Mouse (Mus musculus): ENCODE measurements around the gene Dlg5. TPM values are rescaled to one million over a fixed set of nuclear protein-coding genes. Genes with fewer than 3 reads are reported as not detected.

The Dlg5 gene
- polyA plus RNA-seq, 1 experiment, result 8.7 TPM

DNA sequence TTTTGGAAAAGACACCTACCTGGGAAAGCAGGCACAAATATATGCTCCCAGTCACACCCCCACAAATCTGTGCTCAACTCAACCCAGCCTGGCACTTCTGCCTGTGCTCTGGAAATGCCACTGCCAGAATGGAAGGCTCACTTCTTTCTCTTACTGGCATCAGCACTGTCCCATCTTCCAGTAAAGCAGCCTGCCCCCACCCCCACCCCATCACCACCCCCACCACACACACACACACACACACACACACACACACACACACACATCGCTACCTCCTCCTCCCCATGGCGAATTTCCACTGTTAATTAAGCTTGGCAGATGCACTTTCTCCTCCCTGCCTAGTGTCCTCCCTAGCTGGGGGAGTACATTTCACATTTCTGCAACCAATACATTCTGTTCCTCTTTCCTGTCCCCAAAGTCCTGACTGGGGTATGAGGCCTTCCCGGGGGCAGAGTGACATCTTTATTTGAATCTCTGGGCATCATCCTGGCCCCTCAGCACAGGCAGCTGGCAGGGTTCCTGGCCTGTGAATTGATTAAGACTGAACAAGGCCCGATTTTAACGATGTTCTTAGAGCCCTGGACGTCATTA, 40.3 kb downstream of the Dlg5 start:
- Histone ChIP-seq H3K27me3 (ENCODE audit: control insufficient read depth, insufficient read depth, low read length) (no peaks in the 10 kb centered on the region), H3K36me3 (ENCODE audit: control insufficient read depth, insufficient read depth, low read length) (no peaks in the 10 kb centered on the region), H3K27ac (ENCODE audit: control insufficient read depth, insufficient read depth, low read length) (no peak overlapping the region), H3K4me1 (replicated peaks; ENCODE audit: control insufficient read depth, insufficient read depth, low read length) (no peaks in the 10 kb centered on the region), H3K4me3 (ENCODE audit: control insufficient read depth, insufficient read depth, low read length) (no peak overlapping the region)
- TF ChIP-seq POLR2A (IDR thresholded peaks at IDR 0.05; ENCODE audit: control insufficient read depth, extremely low read depth, insufficient read depth, low read length, poor library complexity) (no peak), CTCF (IDR thresholded peaks at IDR 0.05; ENCODE audit: borderline replicate concordance, control insufficient read depth, extremely low read depth, insufficient read depth, low read length, poor library complexity) (no peak)
- DNase-seq, result no peak
- 42% methylated on average over 6 of the region's 6 CpGs for WGBS

DNA sequence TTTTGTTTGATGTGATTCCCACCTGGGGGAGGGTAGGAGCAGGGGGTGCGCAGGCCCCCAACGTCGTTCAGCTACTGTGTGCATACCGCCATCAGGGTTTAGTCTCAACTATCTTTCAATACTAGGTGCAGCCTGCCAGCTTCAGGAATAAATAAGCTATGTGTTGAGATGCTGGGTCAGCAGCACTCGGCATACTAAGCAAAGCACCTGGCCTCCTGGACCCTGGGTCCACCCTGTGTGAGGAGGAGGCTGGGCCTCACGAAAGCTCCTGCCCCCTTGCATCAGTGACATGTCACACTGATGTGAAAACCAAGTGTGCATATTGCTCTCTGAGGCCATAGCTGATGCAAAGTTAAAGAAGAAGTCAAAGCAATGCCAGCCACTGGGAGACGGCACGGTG, 42.5 kb downstream of the Dlg5 start:
- H3K27ac ChIP-seq (ENCODE audit: control insufficient read depth, insufficient read depth, low read length), result no peak overlapping the region
- DNase-seq, result no peak
- no peaks in the 10 kb centered on the region for H3K36me3 ChIP-seq (ENCODE audit: control insufficient read depth, insufficient read depth, low read length)
- no peaks in the 10 kb centered on the region for H3K27me3 ChIP-seq (ENCODE audit: control insufficient read depth, insufficient read depth, low read length)
- no peak for TF ChIP-seq CTCF (IDR thresholded peaks at IDR 0.05; ENCODE audit: borderline replicate concordance, control insufficient read depth, extremely low read depth, insufficient read depth, low read length, poor library complexity)
- no peak for TF ChIP-seq POLR2A (IDR thresholded peaks at IDR 0.05; ENCODE audit: control insufficient read depth, extremely low read depth, insufficient read depth, low read length, poor library complexity)
- H3K4me1 ChIP-seq (replicated peaks; ENCODE audit: control insufficient read depth, insufficient read depth, low read length), result no peaks in the 10 kb centered on the region
- 94% methylated on average over 8 of the region's 8 CpGs for WGBS
- no peak overlapping the region for H3K4me3 ChIP-seq (ENCODE audit: control insufficient read depth, insufficient read depth, low read length)

DNA sequence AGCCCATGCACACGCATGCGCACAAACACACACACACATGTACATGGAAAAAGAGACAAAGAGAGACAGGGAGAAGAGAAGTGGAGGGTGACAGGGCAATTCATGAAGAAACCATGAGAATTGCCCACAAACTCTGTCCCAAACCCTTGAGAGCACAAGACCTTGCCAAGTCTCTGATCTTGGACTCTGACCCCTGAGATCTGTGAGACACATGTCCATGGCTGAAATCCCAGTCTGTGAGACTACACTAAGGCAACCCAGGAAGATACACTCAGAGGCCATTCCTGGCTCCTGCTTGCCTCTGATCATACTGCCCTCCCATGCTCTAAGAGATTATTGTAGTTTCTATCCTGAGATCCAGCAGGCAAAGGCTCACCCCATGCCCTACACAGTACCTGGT, 44.9 kb downstream of the Dlg5 start:
- no peaks in the 10 kb centered on the region for H3K4me1 ChIP-seq (replicated peaks; ENCODE audit: control insufficient read depth, insufficient read depth, low read length)
- DNase-seq, result no peak
- TF ChIP-seq POLR2A (IDR thresholded peaks at IDR 0.05; ENCODE audit: control insufficient read depth, extremely low read depth, insufficient read depth, low read length, poor library complexity), result no peak
- TF ChIP-seq CTCF (IDR thresholded peaks at IDR 0.05; ENCODE audit: borderline replicate concordance, control insufficient read depth, extremely low read depth, insufficient read depth, low read length, poor library complexity), result no peak
- WGBS, result 97% methylated on average over 2 of the region's 2 CpGs
- no peak overlapping the region for H3K27ac ChIP-seq (ENCODE audit: control insufficient read depth, insufficient read depth, low read length)
- H3K36me3 ChIP-seq (ENCODE audit: control insufficient read depth, insufficient read depth, low read length), result no peaks in the 10 kb centered on the region
- no peak overlapping the region for H3K4me3 ChIP-seq (ENCODE audit: control insufficient read depth, insufficient read depth, low read length)
- no peaks in the 10 kb centered on the region for H3K27me3 ChIP-seq (ENCODE audit: control insufficient read depth, insufficient read depth, low read length)

DNA sequence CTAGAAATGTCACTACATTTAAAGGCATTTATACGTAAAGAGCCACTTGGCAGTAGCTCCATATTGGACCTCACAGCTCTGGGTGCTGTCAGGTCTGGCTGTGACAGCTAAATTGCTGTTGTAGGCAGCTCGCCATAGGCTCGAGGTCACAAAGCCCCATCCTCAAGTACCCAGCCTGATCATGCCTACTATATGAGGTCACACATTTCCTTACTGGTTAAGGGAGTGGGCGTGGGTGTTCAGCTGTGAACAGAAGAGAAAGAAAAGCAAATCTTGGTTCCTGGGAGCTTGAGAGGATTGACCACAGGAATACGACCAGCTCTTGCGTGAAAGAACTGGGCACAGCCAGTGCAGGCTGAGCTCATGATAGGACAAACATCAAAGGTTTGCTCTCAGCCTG, 46.0 kb downstream of the Dlg5 start:
- Histone ChIP-seq H3K27me3 (ENCODE audit: control insufficient read depth, insufficient read depth, low read length) (no peaks in the 10 kb centered on the region), H3K4me3 (ENCODE audit: control insufficient read depth, insufficient read depth, low read length) (no peak overlapping the region), H3K27ac (ENCODE audit: control insufficient read depth, insufficient read depth, low read length) (no peak overlapping the region), H3K36me3 (ENCODE audit: control insufficient read depth, insufficient read depth, low read length) (no peaks in the 10 kb centered on the region), H3K4me1 (replicated peaks; ENCODE audit: control insufficient read depth, insufficient read depth, low read length) (no peaks in the 10 kb centered on the region)
- DNase-seq, result no peak
- TF ChIP-seq POLR2A (IDR thresholded peaks at IDR 0.05; ENCODE audit: control insufficient read depth, extremely low read depth, insufficient read depth, low read length, poor library complexity) (no peak), CTCF (IDR thresholded peaks at IDR 0.05; ENCODE audit: borderline replicate concordance, control insufficient read depth, extremely low read depth, insufficient read depth, low read length, poor library complexity) (no peak)
- 75% methylated on average over 6 of the region's 6 CpGs for WGBS

DNA sequence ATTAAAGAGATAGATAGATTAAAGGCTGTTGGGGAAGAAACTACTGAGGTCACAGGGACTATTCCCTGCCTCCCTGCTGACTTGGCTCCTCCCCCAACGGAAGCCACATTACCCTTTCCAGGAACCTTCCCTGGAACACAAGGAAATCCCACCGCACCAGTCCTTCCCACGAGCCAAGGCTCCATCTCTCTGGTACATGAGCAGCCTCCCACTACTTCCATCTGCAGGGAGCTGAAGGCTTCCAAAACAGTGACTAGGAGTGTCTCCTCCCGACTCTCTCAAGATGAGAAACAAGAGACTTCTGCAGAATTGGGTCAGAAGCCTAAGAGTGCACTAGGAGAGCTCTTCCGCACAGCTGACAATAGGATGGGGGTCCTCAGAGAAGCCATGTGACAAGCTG, 47.9 kb downstream of the Dlg5 start:
- no peaks in the 10 kb centered on the region for H3K36me3 ChIP-seq (ENCODE audit: control insufficient read depth, insufficient read depth, low read length)
- TF ChIP-seq CTCF (IDR thresholded peaks at IDR 0.05; ENCODE audit: borderline replicate concordance, control insufficient read depth, extremely low read depth, insufficient read depth, low read length, poor library complexity) (no peak), POLR2A (IDR thresholded peaks at IDR 0.05; ENCODE audit: control insufficient read depth, extremely low read depth, insufficient read depth, low read length, poor library complexity) (no peak)
- H3K4me1 ChIP-seq (replicated peaks; ENCODE audit: control insufficient read depth, insufficient read depth, low read length), result no peaks in the 10 kb centered on the region
- DNase-seq, result no peak
- H3K27me3 ChIP-seq (ENCODE audit: control insufficient read depth, insufficient read depth, low read length), result no peaks in the 10 kb centered on the region
- no peak overlapping the region for H3K4me3 ChIP-seq (ENCODE audit: control insufficient read depth, insufficient read depth, low read length)
- WGBS, result 80% methylated on average over 5 of the region's 5 CpGs
- H3K27ac ChIP-seq (ENCODE audit: control insufficient read depth, insufficient read depth, low read length), result no peak overlapping the region

DNA sequence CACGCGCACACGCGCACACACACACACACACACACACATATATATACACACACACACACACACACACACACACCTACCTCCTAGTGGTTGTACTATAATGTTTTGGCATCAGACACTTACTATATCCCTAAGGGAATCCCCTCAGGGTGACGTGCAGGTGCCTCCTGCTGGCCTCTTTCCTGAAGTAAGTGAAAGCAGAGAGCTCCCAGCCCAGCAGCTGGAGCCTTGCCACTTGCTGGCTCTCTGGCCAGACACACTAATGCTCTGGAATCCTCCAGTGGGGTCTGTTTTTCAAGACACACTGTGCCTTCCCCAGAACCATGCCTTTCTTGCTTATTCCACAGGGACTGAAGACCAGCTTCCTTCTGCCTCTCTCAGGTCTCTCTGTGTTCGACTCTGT, 48.8 kb downstream of the Dlg5 start:
- H3K27ac ChIP-seq (ENCODE audit: control insufficient read depth, insufficient read depth, low read length), result no peak overlapping the region
- no peaks in the 10 kb centered on the region for H3K4me1 ChIP-seq (replicated peaks; ENCODE audit: control insufficient read depth, insufficient read depth, low read length)
- 85% methylated on average over 6 of the region's 6 CpGs for WGBS
- no peak for DNase-seq
- no peaks in the 10 kb centered on the region for H3K36me3 ChIP-seq (ENCODE audit: control insufficient read depth, insufficient read depth, low read length)
- no peaks in the 10 kb centered on the region for H3K27me3 ChIP-seq (ENCODE audit: control insufficient read depth, insufficient read depth, low read length)
- no peak for TF ChIP-seq CTCF (IDR thresholded peaks at IDR 0.05; ENCODE audit: borderline replicate concordance, control insufficient read depth, extremely low read depth, insufficient read depth, low read length, poor library complexity)
- TF ChIP-seq POLR2A (IDR thresholded peaks at IDR 0.05; ENCODE audit: control insufficient read depth, extremely low read depth, insufficient read depth, low read length, poor library complexity), result no peak
- no peak overlapping the region for H3K4me3 ChIP-seq (ENCODE audit: control insufficient read depth, insufficient read depth, low read length)

DNA sequence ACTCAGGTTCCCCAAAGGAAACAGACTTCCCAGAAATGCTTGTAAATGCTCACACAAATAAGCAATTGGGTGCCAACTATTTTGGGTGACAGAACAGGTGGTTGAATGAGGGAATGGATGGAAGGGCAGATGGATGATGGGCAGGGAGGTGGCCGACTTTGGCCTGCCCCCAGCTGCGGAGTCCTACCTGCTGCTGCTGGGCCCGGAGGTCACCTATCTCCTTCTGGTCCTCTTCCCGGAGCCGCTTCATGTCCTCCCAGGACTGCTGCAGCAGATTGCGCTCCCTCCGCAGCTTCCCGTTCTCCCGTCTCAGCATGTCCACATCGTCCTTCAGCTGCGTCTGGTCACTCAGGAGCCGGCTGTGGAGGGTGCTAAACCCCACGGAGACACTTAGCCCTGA, 55.6 kb downstream of the Dlg5 start:
- H3K27ac ChIP-seq (ENCODE audit: control insufficient read depth, insufficient read depth, low read length), result no peak overlapping the region
- WGBS, result 95% methylated on average over 13 of the region's 13 CpGs

More for the DNA sequence above, 55.6 kb downstream of the Dlg5 start:
- H3K27me3 ChIP-seq (ENCODE audit: control insufficient read depth, insufficient read depth, low read length), result no peaks in the 10 kb centered on the region
- TF ChIP-seq CTCF (IDR thresholded peaks at IDR 0.05; ENCODE audit: borderline replicate concordance, control insufficient read depth, extremely low read depth, insufficient read depth, low read length, poor library complexity) (no peak), POLR2A (IDR thresholded peaks at IDR 0.05; ENCODE audit: control insufficient read depth, extremely low read depth, insufficient read depth, low read length, poor library complexity) (no peak)
- no peak overlapping the region for H3K4me3 ChIP-seq (ENCODE audit: control insufficient read depth, insufficient read depth, low read length)
- no peak for DNase-seq
- no peaks in the 10 kb centered on the region for H3K36me3 ChIP-seq (ENCODE audit: control insufficient read depth, insufficient read depth, low read length)
- no peaks in the 10 kb centered on the region for H3K4me1 ChIP-seq (replicated peaks; ENCODE audit: control insufficient read depth, insufficient read depth, low read length)
